ENCODE assay signal across 21 mouse cellular contexts in genomic region chr2:163095784-163096183, GRCm38 (mm10). TPM values are rescaled to one million over a fixed set of nuclear protein-coding genes. Genes with fewer than 3 reads are reported as not detected.
DNase-seq lines count a peak whose midpoint lies in the region; ATAC-seq and TF ChIP-seq lines count a peak whose summit lies in the region.
"Had no signal": no experiment of that assay in that cellular context is flagged by ENCODE, and none has a peak within 500 bp of the region (broad histone marks: within the 10 kb centered on the region; RNA-seq: fewer than 3 reads in every experiment).

No protein-coding gene starts in this region.

- TF ChIP-seq EP300 in stomach, postnatal 0 days (optimal IDR thresholded peaks at IDR 0.05) = no peak

- no peaks in the 10 kb centered on the region for H3K4me1 ChIP-seq in kidney, embryonic 14.5 days (ENCODE audit: control insufficient read depth, insufficient read depth, low read length)
- H3K4me1 ChIP-seq in lung, embryonic 16.5 days (replicated peaks; ENCODE audit: control insufficient read depth, insufficient read depth, low read length) = 0 out of 2 replicates have a peak, but pooled peaks cover 3% of the 10 kb centered on the region
- no peaks in the 10 kb centered on the region for H3K4me1 ChIP-seq in stomach, postnatal 0 days (replicated peaks; ENCODE audit: control insufficient read depth, insufficient read depth)
- H3K4me1 ChIP-seq: embryonic facial prominence, embryonic 15.5 days had no signal

- H3K9ac ChIP-seq in kidney, embryonic 14.5 days (ENCODE audit: low read depth, low read length) = no peak overlapping the region
- no peak overlapping the region for H3K9ac ChIP-seq in lung, embryonic 16.5 days (ENCODE audit: low read length)
- H3K9ac ChIP-seq in stomach, postnatal 0 days (ENCODE audit: low read length) = no peak overlapping the region
- H3K9ac ChIP-seq: embryonic facial prominence, embryonic 15.5 days; forebrain, postnatal 0 days; limb, embryonic 12.5 days; midbrain, embryonic 13.5 days had no signal

- no peaks in the 10 kb centered on the region for H3K27me3 ChIP-seq in kidney, embryonic 14.5 days (ENCODE audit: control insufficient read depth, insufficient read depth, low read length)
- no peaks in the 10 kb centered on the region for H3K27me3 ChIP-seq in lung, embryonic 16.5 days (ENCODE audit: control insufficient read depth, insufficient read depth, low read depth, low read length)
- no peaks in the 10 kb centered on the region for H3K27me3 ChIP-seq in stomach, postnatal 0 days (ENCODE audit: control insufficient read depth, insufficient read depth, low read length)
- H3K27me3 ChIP-seq: midbrain, embryonic 13.5 days had no signal

- no peak overlapping the region for H3K27ac ChIP-seq in kidney, embryonic 14.5 days (ENCODE audit: low read depth, low read length)
- H3K27ac ChIP-seq in lung, embryonic 16.5 days (ENCODE audit: low read length) = no peak overlapping the region
- H3K27ac ChIP-seq in stomach, postnatal 0 days (replicated peaks) = no peak overlapping the region
- H3K27ac ChIP-seq: embryonic facial prominence, embryonic 15.5 days; hindbrain, postnatal 0 days; limb, embryonic 12.5 days; midbrain, embryonic 13.5 days had no signal

- TF ChIP-seq CTCF in stomach, postnatal 0 days (IDR thresholded peaks at IDR 0.05; ENCODE audit: low read depth) = no peak

- WGBS in kidney, embryonic 14.5 days = 49% methylated on average over 3 of the region's 3 CpGs
- WGBS in lung, embryonic 16.5 days = 25% methylated on average over 3 of the region's 3 CpGs
- WGBS in stomach, postnatal 0 days = 16% methylated on average over 3 of the region's 3 CpGs

- no peaks in the 10 kb centered on the region for H3K36me3 ChIP-seq in kidney, embryonic 14.5 days (ENCODE audit: control insufficient read depth, insufficient read depth, low read length)
- H3K36me3 ChIP-seq in lung, embryonic 16.5 days (ENCODE audit: control insufficient read depth, insufficient read depth, low read length) = no peaks in the 10 kb centered on the region
- H3K36me3 ChIP-seq in stomach, postnatal 0 days (ENCODE audit: control insufficient read depth, insufficient read depth, low read length) = no peaks in the 10 kb centered on the region
- H3K36me3 ChIP-seq: embryonic facial prominence, embryonic 15.5 days; limb, embryonic 12.5 days; midbrain, embryonic 13.5 days had no signal

- ATAC-seq in kidney, embryonic 14.5 days (ENCODE audit: low FRiP score, low TSS enrichment) = no peak
- ATAC-seq in lung, embryonic 16.5 days (ENCODE audit: low read depth) = peak; percentile 70
- ATAC-seq in stomach, postnatal 0 days (ENCODE audit: low FRiP score, low TSS enrichment) = peak; percentile 64; the same call in 1 of the 2 replicates
- ATAC-seq: CD4-positive, CD25-positive, alpha-beta regulatory T cell, adult 4 months; forebrain, postnatal 0 days; hindbrain, postnatal 0 days; midbrain, embryonic 13.5 days had no signal

- H3K4me3 ChIP-seq in kidney, embryonic 14.5 days (ENCODE audit: low read length) = no peak overlapping the region
- H3K4me3 ChIP-seq in lung, embryonic 16.5 days (ENCODE audit: low read length) = no peak overlapping the region
- no peak overlapping the region for H3K4me3 ChIP-seq in stomach, postnatal 0 days (ENCODE audit: low read depth, low read length)
- H3K4me3 ChIP-seq: embryonic facial prominence, embryonic 15.5 days; limb, embryonic 12.5 days; midbrain, embryonic 13.5 days had no signal

- DNase-seq in kidney, adult 18-20 months = peak; percentile 8
- peak; percentile 17 to 50 for DNase-seq in lung, adult 18-20 months
- no peak for DNase-seq in lung, postnatal 14 days
- peak; percentile 23 for DNase-seq in stomach, postnatal 0 days (ENCODE audit: low spot score)
- no peak for DNase-seq in cerebellum, adult 9-10 months
- DNase-seq in cerebellum, adult 9-11 months = no peak
- DNase-seq: adrenal gland, postnatal 25 days; cerebellum, adult 11 months; cerebellum, postnatal 36 days; forebrain, postnatal 0 days; layer of hippocampus, adult 9-11 months; thymus, adult 18-20 months had no signal

- H3K4me2 ChIP-seq in kidney, embryonic 14.5 days (replicated peaks; ENCODE audit: low read depth, low read length) = no peak overlapping the region
- H3K4me2 ChIP-seq in lung, embryonic 16.5 days (ENCODE audit: low read depth, low read length) = no peak overlapping the region
- H3K4me2 ChIP-seq in stomach, postnatal 0 days (replicated peaks; ENCODE audit: low read depth) = no peak overlapping the region
- H3K4me2 ChIP-seq: embryonic facial prominence, embryonic 15.5 days; limb, embryonic 12.5 days; midbrain, embryonic 13.5 days had no signal

- no peaks in the 10 kb centered on the region for H3K9me3 ChIP-seq in kidney, embryonic 14.5 days (ENCODE audit: control insufficient read depth, low read length)
- no peaks in the 10 kb centered on the region for H3K9me3 ChIP-seq in lung, embryonic 16.5 days (ENCODE audit: control insufficient read depth, low read length)
- H3K9me3 ChIP-seq in stomach, postnatal 0 days (ENCODE audit: control insufficient read depth, low read length) = no peaks in the 10 kb centered on the region
- H3K9me3 ChIP-seq: embryonic facial prominence, embryonic 15.5 days; limb, embryonic 12.5 days; midbrain, embryonic 13.5 days had no signal

RNA-seq across cellular contexts. Expression of gene Gtsf1l, which starts 8.1 kb away (rescaled TPM):
- polyA plus RNA-seq in kidney, embryonic 14.5 days (2014; fragmentation: Nextera tagmentation; extraction: Ambion mirVana) = 0.24 TPM in 1 of 2 replicates, not detected in the other
- 0.19 TPM in 1 of 2 replicates, not detected in the other for polyA plus RNA-seq in lung, embryonic 16.5 days (2015; fragmentation: Nextera tagmentation; extraction: Ambion mirVana)
- 0.16 TPM in 1 of 2 replicates, not detected in the other for polyA plus RNA-seq in stomach, postnatal 0 days (2015; fragmentation: Nextera tagmentation; extraction: Ambion mirVana)
- polyA plus RNA-seq: CD4-positive, CD25-positive, alpha-beta regulatory T cell, adult 4 months; heart, embryonic 16.5 days; hindbrain, postnatal 0 days; limb, embryonic 12.5 days; midbrain, embryonic 13.5 days; neural tube, embryonic 14.5 days had no signal

RNA-seq across cellular contexts. Expression of gene Mybl2, which starts 41.3 kb away (rescaled TPM):
- polyA plus RNA-seq in kidney, embryonic 14.5 days (2014; fragmentation: Nextera tagmentation; extraction: Ambion mirVana) = 15.2 and 25.9 TPM in 2 replicates
- 23.4 and 25.6 TPM in 2 replicates for polyA plus RNA-seq in lung, embryonic 16.5 days (2015; fragmentation: Nextera tagmentation; extraction: Ambion mirVana)
- polyA plus RNA-seq in stomach, postnatal 0 days (2015; fragmentation: Nextera tagmentation; extraction: Ambion mirVana) = 5.3 and 5.4 TPM in 2 replicates

Comparison
In these comparisons a context has a peak if more than half of its experiments do, and no peak if none do; other contexts are left out.
1. DNase-seq: peak in kidney, adult 18-20 months (single experiment), lung, adult 18-20 months (2 of 2) and stomach, postnatal 0 days (single experiment); none in lung, postnatal 14 days (single experiment), cerebellum, adult 9-10 months (single experiment) and cerebellum, adult 9-11 months (single experiment).